Mouse (Mus musculus): ENCODE data around the gene Pm20d1. TPM values are rescaled to one million over a fixed set of nuclear protein-coding genes. Genes with fewer than 3 reads are reported as not detected.

The Pm20d1 gene
- total and polyA plus RNA-seq, 2 experiments = 35.5 to 62.0 TPM

GRCm38 (mm10) chr1:131830971-131831641 is 33.9 kb downstream of the Pm20d1 start:
- peaks cover 11% of the 10 kb centered on the region for H3K4me1 ChIP-seq (ENCODE audit: control insufficient read depth, insufficient read depth, low read length)
- no peak overlapping the region for H3K4me3 ChIP-seq (ENCODE audit: insufficient read depth, low read depth, low read length)
- H3K9ac ChIP-seq (ENCODE audit: low read depth, low read length) = no peak overlapping the region
- TF ChIP-seq POLR2A (IDR thresholded peaks at IDR 0.05; ENCODE audit: extremely low read depth, insufficient read depth, low read length) (no peak), CTCF (IDR thresholded peaks at IDR 0.05; ENCODE audit: low read depth, low read length) (no peak)
- no peaks in the 10 kb centered on the region for H3K79me2 ChIP-seq (ENCODE audit: control insufficient read depth, insufficient read depth, low read length)
- H3K27ac ChIP-seq (replicated peaks; ENCODE audit: insufficient read depth, low read depth, low read length) = no peak overlapping the region
- DNase-seq (ENCODE audit: extremely low read depth, low read depth, low spot score) = no peak
- no peaks in the 10 kb centered on the region for H3K27me3 ChIP-seq (ENCODE audit: control insufficient read depth, insufficient read depth, low read length)
- H3K36me3 ChIP-seq (ENCODE audit: control insufficient read depth, insufficient read depth, low read length) = no peaks in the 10 kb centered on the region
- 93% methylated on average over 8 of the region's 8 CpGs for WGBS

- TF ChIP-seq CTCF (IDR thresholded peaks at IDR 0.05; ENCODE audit: low read depth, low read length) = no peak
- TF ChIP-seq POLR2A (IDR thresholded peaks at IDR 0.05; ENCODE audit: extremely low read depth, insufficient read depth, low read length) = no peak
- Histone ChIP-seq H3K4me3 (ENCODE audit: insufficient read depth, low read depth, low read length) (no peak overlapping the region), H3K9ac (ENCODE audit: low read depth, low read length) (no peak overlapping the region), H3K4me1 (ENCODE audit: control insufficient read depth, insufficient read depth, low read length) (no peaks in the 10 kb centered on the region), H3K27ac (replicated peaks; ENCODE audit: insufficient read depth, low read depth, low read length) (no peak overlapping the region), H3K79me2 (ENCODE audit: control insufficient read depth, insufficient read depth, low read length) (no peaks in the 10 kb centered on the region), H3K36me3 (ENCODE audit: control insufficient read depth, insufficient read depth, low read length) (peaks cover 3% of the 10 kb centered on the region; the same call in 1 of the 2 replicates), H3K27me3 (ENCODE audit: control insufficient read depth, insufficient read depth, low read length) (no peaks in the 10 kb centered on the region)
- 84% methylated on average over 3 of the region's 3 CpGs for WGBS
- DNase-seq (ENCODE audit: extremely low read depth, low read depth, low spot score) = no peak
Observed at GRCm38 (mm10) chr1:131837035-131837434, 39.9 kb downstream of the Pm20d1 start.

- no peaks in the 10 kb centered on the region for H3K27me3 ChIP-seq (ENCODE audit: control insufficient read depth, insufficient read depth, low read length)
- WGBS = 85% methylated on average over 5 of the region's 5 CpGs
- no peak overlapping the region for H3K9ac ChIP-seq (ENCODE audit: low read depth, low read length)
- peaks cover 6% of the 10 kb centered on the region; the same call in 1 of the 2 replicates for H3K36me3 ChIP-seq (ENCODE audit: control insufficient read depth, insufficient read depth, low read length)
- no peak for DNase-seq (ENCODE audit: extremely low read depth, low read depth, low spot score)
- H3K27ac ChIP-seq (replicated peaks; ENCODE audit: insufficient read depth, low read depth, low read length) = no peak overlapping the region
- no peaks in the 10 kb centered on the region for H3K4me1 ChIP-seq (ENCODE audit: control insufficient read depth, insufficient read depth, low read length)
- H3K79me2 ChIP-seq (ENCODE audit: control insufficient read depth, insufficient read depth, low read length) = no peaks in the 10 kb centered on the region
- TF ChIP-seq POLR2A (IDR thresholded peaks at IDR 0.05; ENCODE audit: extremely low read depth, insufficient read depth, low read length) (no peak), CTCF (IDR thresholded peaks at IDR 0.05; ENCODE audit: low read depth, low read length) (no peak)
- no peak overlapping the region for H3K4me3 ChIP-seq (ENCODE audit: insufficient read depth, low read depth, low read length)
Observed at GRCm38 (mm10) chr1:131838542-131838941, 41.4 kb downstream of the Pm20d1 start.

GRCm38 (mm10) chr1:131839279-131839678 is 42.1 kb downstream of the Pm20d1 start:
- DNase-seq (ENCODE audit: extremely low read depth, low read depth, low spot score) = no peak
- Histone ChIP-seq H3K4me1 (ENCODE audit: control insufficient read depth, insufficient read depth, low read length) (no peaks in the 10 kb centered on the region), H3K27me3 (ENCODE audit: control insufficient read depth, insufficient read depth, low read length) (no peaks in the 10 kb centered on the region), H3K4me3 (ENCODE audit: insufficient read depth, low read depth, low read length) (no peak overlapping the region), H3K79me2 (ENCODE audit: control insufficient read depth, insufficient read depth, low read length) (no peaks in the 10 kb centered on the region), H3K9ac (ENCODE audit: low read depth, low read length) (no peak overlapping the region), H3K36me3 (ENCODE audit: control insufficient read depth, insufficient read depth, low read length) (peaks cover 6% of the 10 kb centered on the region; the same call in 1 of the 2 replicates), H3K27ac (replicated peaks; ENCODE audit: insufficient read depth, low read depth, low read length) (no peak overlapping the region)
- TF ChIP-seq POLR2A (IDR thresholded peaks at IDR 0.05; ENCODE audit: extremely low read depth, insufficient read depth, low read length) (no peak), CTCF (IDR thresholded peaks at IDR 0.05; ENCODE audit: low read depth, low read length) (no peak)
- 80% methylated on average over 2 of the region's 2 CpGs for WGBS

GRCm38 (mm10) chr1:131842221-131842620 is 45.0 kb downstream of the Pm20d1 start:
- H3K4me1 ChIP-seq (ENCODE audit: control insufficient read depth, insufficient read depth, low read length) = 0 out of 2 replicates have a peak, but pooled peaks cover 3% of the 10 kb centered on the region
- H3K9ac ChIP-seq (ENCODE audit: low read depth, low read length) = no peak overlapping the region
- peaks cover 6% of the 10 kb centered on the region; the same call in 1 of the 2 replicates for H3K36me3 ChIP-seq (ENCODE audit: control insufficient read depth, insufficient read depth, low read length)
- TF ChIP-seq POLR2A (IDR thresholded peaks at IDR 0.05; ENCODE audit: extremely low read depth, insufficient read depth, low read length) (no peak), CTCF (IDR thresholded peaks at IDR 0.05; ENCODE audit: low read depth, low read length) (no peak)
- no peaks in the 10 kb centered on the region for H3K79me2 ChIP-seq (ENCODE audit: control insufficient read depth, insufficient read depth, low read length)
- no peak for DNase-seq (ENCODE audit: extremely low read depth, low read depth, low spot score)
- no peaks in the 10 kb centered on the region for H3K27me3 ChIP-seq (ENCODE audit: control insufficient read depth, insufficient read depth, low read length)
- WGBS = 90% methylated on average over 4 of the region's 4 CpGs
- no peak overlapping the region for H3K27ac ChIP-seq (replicated peaks; ENCODE audit: insufficient read depth, low read depth, low read length)
- H3K4me3 ChIP-seq (ENCODE audit: insufficient read depth, low read depth, low read length) = no peak overlapping the region

- Histone ChIP-seq H3K27ac (replicated peaks; ENCODE audit: insufficient read depth, low read depth, low read length) (no peak overlapping the region), H3K36me3 (ENCODE audit: control insufficient read depth, insufficient read depth, low read length) (peaks cover 6% of the 10 kb centered on the region; the same call in 1 of the 2 replicates)
Observed at GRCm38 (mm10) chr1:131843758-131844157, 46.6 kb downstream of the Pm20d1 start.

More at GRCm38 (mm10) chr1:131843758-131844157, 46.6 kb downstream of the Pm20d1 start:
- 0 out of 2 replicates have a peak, but pooled peaks cover 3% of the 10 kb centered on the region for H3K4me1 ChIP-seq (ENCODE audit: control insufficient read depth, insufficient read depth, low read length)
- TF ChIP-seq CTCF (IDR thresholded peaks at IDR 0.05; ENCODE audit: low read depth, low read length) (no peak), POLR2A (IDR thresholded peaks at IDR 0.05; ENCODE audit: extremely low read depth, insufficient read depth, low read length) (no peak)
- WGBS = 97% methylated on average over 10 of the region's 10 CpGs
- no peaks in the 10 kb centered on the region for H3K79me2 ChIP-seq (ENCODE audit: control insufficient read depth, insufficient read depth, low read length)
- H3K27me3 ChIP-seq (ENCODE audit: control insufficient read depth, insufficient read depth, low read length) = no peaks in the 10 kb centered on the region
- no peak overlapping the region for H3K9ac ChIP-seq (ENCODE audit: low read depth, low read length)
- no peak for DNase-seq (ENCODE audit: extremely low read depth, low read depth, low spot score)
- no peak overlapping the region for H3K4me3 ChIP-seq (ENCODE audit: insufficient read depth, low read depth, low read length)
